Mouse (Mus musculus) megakaryocyte-erythroid progenitor cell, adult 5-6 weeks (primary cell): ENCODE data around the gene 9930104L06Rik. TPM values are rescaled to one million over a fixed set of nuclear protein-coding genes. Genes with fewer than 3 reads are reported as not detected.
"Not testable (repeated sequence)": the region's sequence is repeated elsewhere in the genome, so short reads cannot be mapped to it uniquely, and the experiment has no call there.

ENCODE experiments used
- ATAC-seq: replicated peaks from 2 replicates; pipeline ENCODE4 v1.8.0; 2016; ENCODE audit warnings: mild to moderate bottlenecking, inconsistent platforms; ENCODE audit not compliant: severe bottlenecking, poor library complexity, low FRiP score, low TSS enrichment
- total RNA-seq, 2 experiments: library from RNA; stranded (forward) in 1 of 2; stranded (reverse) in 1 of 2; fragments of 200-1000, 215-1000 nt in 1 of 2; fragments of >200 nt in 1 of 2; fragmentation: Nextera tagmentation in 1 of 2; gene quantifications; 2 replicates each; pipeline ENCODE4 v1.2.3; 2014 to 2017

The 9930104L06Rik gene
- total RNA-seq (2014; fragmentation: Nextera tagmentation) (15.7 and 24.8 TPM in 2 replicates), total RNA-seq (2017) (10.1 and 19.5 TPM in 2 replicates)

DNA sequence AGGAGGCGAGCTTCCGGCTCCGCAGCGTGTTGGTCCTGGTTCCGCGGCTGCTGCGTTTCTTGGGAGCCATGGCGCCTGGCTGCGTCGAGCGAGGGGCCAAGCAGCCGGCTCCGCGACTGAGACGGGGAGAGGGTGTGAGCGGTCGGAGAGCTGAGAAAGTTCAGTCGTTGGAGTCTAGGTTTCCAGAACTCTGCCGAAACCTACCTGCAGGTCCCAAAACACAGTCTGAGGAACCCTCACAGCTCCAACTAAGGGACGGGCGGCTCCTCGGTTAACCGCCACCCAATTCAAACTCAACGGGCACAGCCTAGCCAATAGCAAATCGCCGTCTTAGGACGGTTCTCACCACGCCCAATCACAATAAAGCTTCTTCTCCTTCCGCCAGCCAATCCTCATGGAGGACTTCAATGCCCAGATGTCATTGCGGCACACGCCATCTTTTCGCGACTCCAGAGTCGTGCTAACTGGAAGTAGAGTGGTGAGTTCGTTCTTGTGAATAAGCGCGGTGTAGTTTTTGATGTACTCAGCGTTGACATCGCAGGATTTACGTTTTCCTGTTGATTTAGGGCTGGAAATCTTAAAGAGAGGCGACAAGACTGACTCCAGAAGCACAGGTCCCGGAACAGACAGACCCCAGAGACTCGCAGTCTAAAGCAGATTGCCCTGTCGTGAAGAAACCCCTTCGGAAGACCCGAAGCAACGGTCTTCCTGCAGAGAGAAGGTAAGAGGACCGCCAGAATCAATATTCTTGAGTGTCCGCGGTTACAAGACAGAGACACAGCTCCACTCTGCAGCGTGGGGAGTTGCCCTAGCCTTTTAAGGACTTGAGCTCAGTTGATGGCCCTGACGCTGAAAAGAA lies at the start of gene 9930104L06Rik:
Gene 9930104L06Rik, plus strand, starts transcription at position 436 of the 859 bp plus-strand sequence.
- ATAC-seq, result peak; percentile 98

GRCm38 (mm10) chr4:124888702-124889101 lies 48.1 kb upstream of the 9930104L06Rik start:
- ATAC-seq, result no peak

DNA sequence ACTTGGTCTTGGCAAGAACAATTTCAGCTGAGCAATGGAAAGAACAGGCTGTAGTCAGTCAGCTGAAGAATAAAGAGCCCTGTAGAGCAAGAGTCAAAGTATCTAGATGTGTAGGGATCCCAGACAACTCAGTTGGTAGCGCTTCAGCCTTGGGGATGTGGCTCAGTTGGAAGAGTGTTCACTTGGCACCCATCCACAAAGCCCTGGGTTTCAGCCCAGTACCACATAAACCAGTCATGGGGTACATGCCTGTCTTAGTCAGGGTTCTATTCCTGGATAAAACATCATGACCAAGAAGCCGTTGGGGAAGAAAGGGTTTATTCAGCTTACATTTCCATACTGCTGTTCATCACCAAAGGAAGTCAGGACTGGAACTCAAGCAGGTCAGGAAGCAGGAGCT lies 46.9 kb upstream of the 9930104L06Rik start:
- ATAC-seq, result no peak

- ATAC-seq, result no peak
Measured at GRCm38 (mm10) chr4:124890831-124891230, 46.0 kb upstream of the 9930104L06Rik start.

DNA sequence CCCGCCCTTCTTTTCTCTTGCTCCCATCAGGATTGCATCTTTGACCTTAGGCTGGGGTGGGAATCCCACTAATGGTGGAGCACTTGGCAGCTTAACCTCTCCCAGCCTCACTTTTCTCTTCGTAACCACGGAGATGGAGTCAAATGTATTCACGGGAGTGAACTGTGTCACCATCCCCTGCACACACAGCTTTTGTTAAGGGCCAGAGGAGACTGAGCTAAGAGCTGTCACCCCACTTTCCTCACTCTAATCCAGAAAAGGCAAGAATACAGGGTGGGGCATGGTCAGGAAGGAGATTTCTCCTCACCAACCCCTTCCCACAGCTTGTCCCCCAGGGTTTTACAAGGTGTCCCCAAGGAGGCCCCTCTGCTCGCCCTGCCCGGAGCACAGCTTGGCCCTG lies 43.1 kb upstream of the 9930104L06Rik start:
- no peak for ATAC-seq

- no peak for ATAC-seq
Measured at GRCm38 (mm10) chr4:124894508-124895428, 42.1 kb upstream of the 9930104L06Rik start.

GRCm38 (mm10) chr4:124898428-124898827 lies 38.4 kb upstream of the 9930104L06Rik start:
- ATAC-seq, result no peak

GRCm38 (mm10) chr4:124899906-124900305 lies 36.9 kb upstream of the 9930104L06Rik start:
- peak; percentile 79 for ATAC-seq

DNA sequence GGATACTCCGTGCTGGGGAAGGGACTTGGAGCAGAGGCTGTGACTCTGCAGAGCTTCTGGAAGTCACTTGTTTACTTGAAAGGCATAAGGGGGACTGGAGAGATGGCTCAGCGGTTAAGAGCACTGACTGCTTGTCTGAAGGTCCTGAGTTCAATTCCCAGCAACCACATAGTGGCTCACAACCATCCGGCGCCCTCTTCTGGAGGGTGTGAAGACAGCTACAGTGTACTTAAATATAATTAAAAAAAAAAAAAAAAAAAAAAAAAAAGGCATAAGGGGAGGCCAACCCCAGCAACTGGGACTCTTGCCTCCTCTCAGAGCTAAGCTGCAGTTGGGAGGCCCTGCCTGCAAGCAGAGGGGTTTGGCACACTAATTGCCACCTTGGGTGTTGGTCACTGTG lies 31.4 kb upstream of the 9930104L06Rik start:
- ATAC-seq, result no peak

- no peak for ATAC-seq
Measured at GRCm38 (mm10) chr4:124905971-124906822, 30.7 kb upstream of the 9930104L06Rik start.

GRCm38 (mm10) chr4:124928102-124928501 lies 8.7 kb upstream of the 9930104L06Rik start:
- no peak for ATAC-seq

- ATAC-seq, result not testable (repeated sequence)
Measured at GRCm38 (mm10) chr4:124939211-124939610, 2.4 kb downstream of the 9930104L06Rik start, which contains the start of gene Cdca8. TSS of gene Cdca8 (minus strand) at chr4:124939311.

GRCm38 (mm10) chr4:124943022-124943421 lies 6.2 kb downstream of the 9930104L06Rik start:
- peak; percentile 69 for ATAC-seq

GRCm38 (mm10) chr4:124943781-124944180 lies 6.9 kb downstream of the 9930104L06Rik start:
- ATAC-seq, result no peak

GRCm38 (mm10) chr4:124944961-124945360 lies 8.1 kb downstream of the 9930104L06Rik start:
- ATAC-seq, result no peak

- no peak for ATAC-seq
Measured at GRCm38 (mm10) chr4:124949488-124949887, 12.6 kb downstream of the 9930104L06Rik start.

- ATAC-seq, result no peak
Measured at GRCm38 (mm10) chr4:124950181-124951035, 13.6 kb downstream of the 9930104L06Rik start.

DNA sequence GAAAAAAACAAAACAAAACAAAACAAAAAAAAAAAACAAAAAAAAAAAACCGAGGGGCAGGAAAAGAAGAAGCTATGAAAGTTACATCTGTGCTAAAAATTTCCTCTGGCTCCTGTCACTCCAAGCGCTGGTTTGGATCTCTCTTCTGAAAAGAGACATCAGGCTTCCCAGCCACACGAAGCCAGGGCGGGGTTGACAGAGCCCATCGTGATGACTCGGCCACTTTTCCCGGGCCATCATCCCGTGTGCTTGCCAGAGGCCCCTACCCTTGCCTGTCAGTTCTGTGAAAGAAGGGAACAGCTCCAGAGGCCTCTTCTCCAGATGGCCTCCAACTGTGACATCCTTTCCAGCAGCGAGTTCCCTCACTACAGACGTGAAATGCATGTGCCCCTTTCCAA lies 14.2 kb downstream of the 9930104L06Rik start:
- ATAC-seq, result no peak
